Comparison of ENCODE assay signal across 8 mouse cellular contexts in the genomic region with DNA sequence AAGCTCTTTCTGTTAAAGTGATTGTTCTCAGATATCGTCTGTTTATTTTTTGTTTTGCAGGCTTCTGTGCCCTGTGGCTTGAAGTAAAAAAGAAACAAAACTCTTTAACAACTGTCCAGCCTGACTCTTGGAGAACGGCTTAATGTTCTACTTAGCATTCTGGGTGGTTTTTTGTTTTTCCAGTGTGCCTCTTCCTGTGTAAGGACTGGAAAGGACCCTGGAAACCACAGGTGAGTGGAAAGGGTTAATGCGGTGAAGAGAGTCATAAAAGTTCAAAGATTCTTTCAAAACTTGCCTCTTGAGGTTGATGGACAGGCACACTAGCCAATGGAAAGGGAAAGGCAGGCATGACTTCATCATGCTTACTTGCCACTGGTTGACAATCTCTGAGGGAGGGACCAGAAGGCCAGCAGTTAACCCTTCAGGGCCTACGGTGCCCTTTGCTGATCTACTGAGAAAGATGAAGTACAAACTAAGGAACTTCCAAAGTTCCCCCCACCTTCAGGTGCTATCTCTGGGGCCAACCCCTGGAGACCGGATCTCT. TPM values are rescaled to one million over a fixed set of nuclear protein-coding genes. Genes with fewer than 3 reads are reported as not detected.
DNase-seq lines count a peak whose midpoint lies in the region; ATAC-seq and TF ChIP-seq lines count a peak whose summit lies in the region.

No protein-coding gene starts in this region.

- no peak for TF ChIP-seq EP300 in liver, postnatal 0 days (IDR thresholded peaks at IDR 0.05; ENCODE audit: low read depth)

- TF ChIP-seq CTCF in liver, postnatal 0 days (IDR thresholded peaks at IDR 0.05; ENCODE audit: low read depth), result no peak
- TF ChIP-seq CTCF in thymus, adult 2 months (IDR thresholded peaks at IDR 0.05; ENCODE audit: borderline replicate concordance, control insufficient read depth, extremely low read depth, insufficient read depth, low read length, poor library complexity), result no peak

- no peak overlapping the region for H3K4me3 ChIP-seq in forebrain, embryonic 14.5 days (ENCODE audit: low read depth, low read length)
- H3K4me3 ChIP-seq in liver, postnatal 0 days (ENCODE audit: low read depth, low read length), result peak overlapping the region; percentile 21; the same call in 1 of the 2 replicates
- no peak overlapping the region for H3K4me3 ChIP-seq in neural tube, embryonic 14.5 days (ENCODE audit: low read depth, low read length)
- no peak overlapping the region for H3K4me3 ChIP-seq in thymus, adult 2 months (ENCODE audit: control insufficient read depth, insufficient read depth, low read length)

- no peak overlapping the region for H3K9ac ChIP-seq in forebrain, embryonic 14.5 days (ENCODE audit: low read length)
- no peak overlapping the region for H3K9ac ChIP-seq in liver, postnatal 0 days (replicated peaks)
- no peak overlapping the region for H3K9ac ChIP-seq in neural tube, embryonic 14.5 days (replicated peaks; ENCODE audit: low read depth, low read length)

- TF ChIP-seq POLR2A in thymus, adult 2 months (IDR thresholded peaks at IDR 0.05; ENCODE audit: control insufficient read depth, extremely low read depth, insufficient read depth, low read length, poor library complexity), result no peak

- no peaks in the 10 kb centered on the region for H3K27me3 ChIP-seq in forebrain, embryonic 14.5 days (replicated peaks; ENCODE audit: control insufficient read depth, insufficient read depth, low read length)
- no peaks in the 10 kb centered on the region for H3K27me3 ChIP-seq in liver, postnatal 0 days (ENCODE audit: insufficient read depth, low read length)
- H3K27me3 ChIP-seq in neural tube, embryonic 14.5 days (ENCODE audit: control insufficient read depth, insufficient read depth, low read length), result no peaks in the 10 kb centered on the region
- no peaks in the 10 kb centered on the region for H3K27me3 ChIP-seq in thymus, adult 2 months (ENCODE audit: control insufficient read depth, insufficient read depth, low read length)

- intact Hi-C loops in heart, postnatal 10 days (cut with DNase I), result no loop called here

- DNase-seq in CD4-positive helper T cell, adult 2 months (ENCODE audit: low read depth, low spot score), result peak; percentile 97
- peak; percentile 96 for DNase-seq in adrenal gland, postnatal 14 days
- DNase-seq in forebrain, embryonic 14.5 days (ENCODE audit: low spot score), result peak; percentile 92
- DNase-seq in heart, postnatal 10 days, result peak; percentile 96 to 97
- peak; percentile 94 to 95 for DNase-seq in kidney, postnatal 36 days
- peak; percentile 88 for DNase-seq in liver, postnatal 0 days
- peak; percentile 93 for DNase-seq in thymus, adult 2 months

- ATAC-seq in forebrain, embryonic 14.5 days, result peak; percentile 79
- peak; percentile 91 for ATAC-seq in liver, postnatal 0 days
- 0 out of 2 replicates have a peak, but pooled peaks have one; percentile 74 for ATAC-seq in neural tube, embryonic 14.5 days (ENCODE audit: low read depth)

- H3K4me2 ChIP-seq in forebrain, embryonic 14.5 days (ENCODE audit: low read length), result 0 out of 2 replicates have a peak overlapping the region, but pooled peaks have one; percentile 14
- H3K4me2 ChIP-seq in liver, postnatal 0 days (ENCODE audit: low read depth, low read length), result peak overlapping the region; percentile 59
- H3K4me2 ChIP-seq in neural tube, embryonic 14.5 days (ENCODE audit: low read depth, low read length), result peak overlapping the region; percentile 16; the same call in 1 of the 2 replicates

- peaks cover 20% of the 10 kb centered on the region for H3K4me1 ChIP-seq in forebrain, embryonic 14.5 days (ENCODE audit: control insufficient read depth, insufficient read depth, low read length)
- peaks cover 24% of the 10 kb centered on the region for H3K4me1 ChIP-seq in liver, postnatal 0 days (ENCODE audit: insufficient read depth)
- H3K4me1 ChIP-seq in neural tube, embryonic 14.5 days (ENCODE audit: control insufficient read depth, insufficient read depth, low read length), result peaks cover 11% of the 10 kb centered on the region; the same call in 1 of the 2 replicates
- peaks cover 26% of the 10 kb centered on the region for H3K4me1 ChIP-seq in thymus, adult 2 months (replicated peaks; ENCODE audit: control insufficient read depth, insufficient read depth, low read length)

- no peaks in the 10 kb centered on the region for H3K9me3 ChIP-seq in forebrain, embryonic 14.5 days (replicated peaks; ENCODE audit: control insufficient read depth, low read length)
- H3K9me3 ChIP-seq in liver, postnatal 0 days (ENCODE audit: low read length), result no peaks in the 10 kb centered on the region
- H3K9me3 ChIP-seq in neural tube, embryonic 14.5 days (ENCODE audit: control insufficient read depth, low read length), result no peaks in the 10 kb centered on the region

- H3K27ac ChIP-seq in forebrain, embryonic 14.5 days (ENCODE audit: low read depth, low read length), result no peak overlapping the region
- 0 out of 2 replicates have a peak overlapping the region, but pooled peaks have one; percentile 8 for H3K27ac ChIP-seq in liver, postnatal 0 days (ENCODE audit: low read depth)
- no peak overlapping the region for H3K27ac ChIP-seq in neural tube, embryonic 14.5 days (ENCODE audit: low read depth, low read length)
- H3K27ac ChIP-seq in thymus, adult 2 months (ENCODE audit: control insufficient read depth, insufficient read depth, low read length), result peak overlapping the region; percentile 58; the same call in 1 of the 2 replicates

- WGBS in forebrain, embryonic 14.5 days, result 7% methylated on average over 5 of the region's 5 CpGs
- 5% methylated on average over 5 of the region's 5 CpGs for WGBS in liver, postnatal 0 days (ENCODE audit: insufficient replicate concordance)
- WGBS in neural tube, embryonic 14.5 days, result 9% methylated on average over 5 of the region's 5 CpGs
- 16% methylated on average over 5 of the region's 5 CpGs for WGBS in thymus, adult 2 months

- peaks cover 3% of the 10 kb centered on the region; the same call in 1 of the 2 replicates for H3K36me3 ChIP-seq in forebrain, embryonic 14.5 days (ENCODE audit: control insufficient read depth, insufficient read depth, low read length)
- no peaks in the 10 kb centered on the region for H3K36me3 ChIP-seq in liver, postnatal 0 days (replicated peaks; ENCODE audit: insufficient read depth, low read length)
- no peaks in the 10 kb centered on the region for H3K36me3 ChIP-seq in neural tube, embryonic 14.5 days (ENCODE audit: control insufficient read depth, insufficient read depth, low read length)
- 0 out of 2 replicates have a peak, but pooled peaks cover 3% of the 10 kb centered on the region for H3K36me3 ChIP-seq in thymus, adult 2 months (ENCODE audit: control insufficient read depth, insufficient read depth, low read length)

RNA-seq across cellular contexts. Expression of gene Kdm2b, which starts 4.8 kb away (rescaled TPM):
- total RNA-seq in adrenal gland, postnatal 14 days (2021), result 20.5 and 24.7 TPM in 2 replicates
- polyA plus RNA-seq in forebrain, embryonic 14.5 days (2014; fragmentation: Nextera tagmentation; extraction: Ambion mirVana), result 73.8 and 94.1 TPM in 2 replicates
- 10 to 100 TPM; 23.1 to 23.3 TPM for total RNA-seq in heart, postnatal 10 days (2021)
- polyA plus RNA-seq in liver, postnatal 0 days (2015; fragmentation: Nextera tagmentation; extraction: Ambion mirVana), result 7.6 and 8.3 TPM in 2 replicates
- 82.7 and 92.6 TPM in 2 replicates for polyA plus RNA-seq in neural tube, embryonic 14.5 days (2014; fragmentation: Nextera tagmentation; extraction: Ambion mirVana)
- 65.1 and 73.9 TPM in 2 replicates for polyA plus RNA-seq in thymus, adult 2 months (2012; rRNA removed)

RNA-seq across cellular contexts. Expression of gene Orai1, which starts 20.5 kb away (rescaled TPM):
- 11.7 and 13.4 TPM in 2 replicates for total RNA-seq in adrenal gland, postnatal 14 days (2021)
- 13.3 and 13.8 TPM in 2 replicates for polyA plus RNA-seq in forebrain, embryonic 14.5 days (2014; fragmentation: Nextera tagmentation; extraction: Ambion mirVana)
- 10 to 100 TPM; 18.7 to 20.2 TPM for total RNA-seq in heart, postnatal 10 days (2021)
- 12.4 and 13.1 TPM in 2 replicates for polyA plus RNA-seq in liver, postnatal 0 days (2015; fragmentation: Nextera tagmentation; extraction: Ambion mirVana)
- polyA plus RNA-seq in neural tube, embryonic 14.5 days (2014; fragmentation: Nextera tagmentation; extraction: Ambion mirVana), result 13.0 and 17.3 TPM in 2 replicates
- polyA plus RNA-seq in thymus, adult 2 months (2012; rRNA removed), result 76.9 and 87.4 TPM in 2 replicates

RNA-seq across cellular contexts. Expression of gene Morn3, which starts 52.4 kb away (rescaled TPM):
- not detected in 2 replicates for total RNA-seq in adrenal gland, postnatal 14 days (2021)
- polyA plus RNA-seq in forebrain, embryonic 14.5 days (2014; fragmentation: Nextera tagmentation; extraction: Ambion mirVana), result 0.63 and 0.83 TPM in 2 replicates
- not detected for total RNA-seq in heart, postnatal 10 days (2021)
- polyA plus RNA-seq in liver, postnatal 0 days (2015; fragmentation: Nextera tagmentation; extraction: Ambion mirVana), result not detected in 2 replicates
- polyA plus RNA-seq in neural tube, embryonic 14.5 days (2014; fragmentation: Nextera tagmentation; extraction: Ambion mirVana), result 0.37 and 0.43 TPM in 2 replicates
- 0.15 TPM in 1 of 2 replicates, not detected in the other for polyA plus RNA-seq in thymus, adult 2 months (2012; rRNA removed)

Comparison
In these comparisons a context has a peak if more than half of its experiments do, and no peak if none do; other contexts are left out.
1. H3K27ac ChIP-seq: peak in liver, postnatal 0 days (single experiment) and thymus, adult 2 months (single experiment); none in forebrain, embryonic 14.5 days (single experiment) and neural tube, embryonic 14.5 days (single experiment).
2. Peak in every context shown above with its lines, with median percentiles within 50 percentile points of each other: DNase-seq, ATAC-seq and H3K4me2 ChIP-seq.